Mouse (Mus musculus) liver, embryonic 14.5 days (tissue): Measurements from ENCODE around the gene Golga1. TPM values are rescaled to one million over a fixed set of nuclear protein-coding genes. Genes with fewer than 3 reads are reported as not detected.
"Not testable (repeated sequence)": the region's sequence is repeated elsewhere in the genome, so short reads cannot be mapped to it uniquely, and the experiment has no call there.

Experiments
- ATAC-seq: fragments of 200-750 bp; cut with Nextera tagmentation; 2 replicates; pipeline ENCODE4 v1.8.0; 2017; ENCODE audit warnings: moderate number of reproducible peaks, mild to moderate bottlenecking, moderate library complexity; ENCODE audit not compliant: insufficient read depth
- DNase-seq, 3 experiments: peaks; one replicate each; pipeline ENCODE4 v3.0.0-alpha.2; 2012 to 2013; ENCODE audit warnings: low read depth in 3 of 3, low spot score in 3 of 3
- H3K27ac ChIP-seq: fragments of 300-500 bp; sonication (generic); 2 replicates; pipeline ENCODE4 v1.5.1; 2014; ENCODE audit warnings: moderate library complexity, mild to moderate bottlenecking, control low read depth, inconsistent platforms
- H3K27me3 ChIP-seq: fragments of 300-500 bp; sonication (generic); 2 replicates; pipeline ENCODE4 v1.6.1; 2014; ENCODE audit warnings: mild to moderate bottlenecking, low read length, moderate library complexity; ENCODE audit not compliant: control insufficient read depth, insufficient read depth
- H3K36me3 ChIP-seq: fragments of 300-500 bp; sonication (generic); replicated peaks from 2 replicates; pipeline ENCODE4 v1.6.1; 2014; ENCODE audit warnings: low read depth; ENCODE audit not compliant: control insufficient read depth, insufficient read depth
- H3K4me1 ChIP-seq, 2 experiments: fragments of 200-500 bp in 1 of 2; fragments of 300-500 bp in 1 of 2; sonication (generic) in 1 of 2; replicated peaks; 2 replicates each; pipeline ENCODE4 v1.6.1; 2012 to 2014; ENCODE audit warnings: antibody characterized with exemption in 1 of 2, inconsistent platforms in 1 of 2, low read length in 1 of 2; ENCODE audit not compliant: control insufficient read depth in 2 of 2, insufficient read depth in 2 of 2
- H3K4me2 ChIP-seq: fragments of 300-500 bp; sonication (generic); 2 replicates; pipeline ENCODE4 v1.6.1; 2014; ENCODE audit warnings: low read depth, mild to moderate bottlenecking, control low read depth, moderate library complexity
- H3K4me3 ChIP-seq, 2 experiments: fragments of 200-500 bp in 1 of 2; fragments of 300-500 bp in 1 of 2; sonication (generic) in 1 of 2; 2 replicates each; pipeline ENCODE4 v1.5.1; 2012 to 2014; ENCODE audit warnings: low read depth in 2 of 2, low read length in 2 of 2, mild to moderate bottlenecking in 2 of 2, control low read depth in 1 of 2, inconsistent platforms in 1 of 2, moderate library complexity in 1 of 2; ENCODE audit not compliant: insufficient read depth in 1 of 2
- H3K9ac ChIP-seq: fragments of 300-500 bp; sonication (generic); replicated peaks from 2 replicates; pipeline ENCODE4 v1.6.1; 2014; ENCODE audit warnings: mild to moderate bottlenecking, control low read depth, moderate library complexity
- H3K9me3 ChIP-seq: fragments of 300-500 bp; sonication (generic); 2 replicates; pipeline ENCODE4 v1.6.1; 2016; ENCODE audit warnings: low read length, mixed read lengths; ENCODE audit not compliant: control insufficient read depth
- CTCF ChIP-seq: IDR thresholded peaks from 2 replicates; pipeline ENCODE4 v1.5.1; 2016; ENCODE audit warnings: antibody characterized with exemption, low read depth, control low read depth
- EP300 ChIP-seq: IDR thresholded peaks from 2 replicates; pipeline ENCODE4 v1.6.1; 2016; ENCODE audit warnings: antibody characterized with exemption, low read depth
- WGBS: fragments of 180-500 bp; shearing (Covaris S2); extraction: QIAGEN DNeasy Blood & Tissue Kit; methylation state at CpG from one replicate; pipeline ENCODE4 v1.1.7; 2014; ENCODE audit not compliant: insufficient replicate concordance; 5-methylcytosine and 5-hydroxymethylcytosine counted together
- polyA plus RNA-seq, 2 experiments: library from polyadenylated mRNA; depleted of rRNA in 1 of 2; stranded (reverse) in 1 of 2; unstranded in 1 of 2; fragments of >200 nt; fragmentation: Nextera tagmentation in 1 of 2; extraction: Ambion mirVana in 1 of 2; gene quantifications; 2 replicates each; pipeline versions ENCODE4 v1.2.1 to v1.2.3; 2012 to 2014

The Golga1 gene
- polyA plus RNA-seq, 2 experiments: 9.0 to 9.1 TPM

DNA sequence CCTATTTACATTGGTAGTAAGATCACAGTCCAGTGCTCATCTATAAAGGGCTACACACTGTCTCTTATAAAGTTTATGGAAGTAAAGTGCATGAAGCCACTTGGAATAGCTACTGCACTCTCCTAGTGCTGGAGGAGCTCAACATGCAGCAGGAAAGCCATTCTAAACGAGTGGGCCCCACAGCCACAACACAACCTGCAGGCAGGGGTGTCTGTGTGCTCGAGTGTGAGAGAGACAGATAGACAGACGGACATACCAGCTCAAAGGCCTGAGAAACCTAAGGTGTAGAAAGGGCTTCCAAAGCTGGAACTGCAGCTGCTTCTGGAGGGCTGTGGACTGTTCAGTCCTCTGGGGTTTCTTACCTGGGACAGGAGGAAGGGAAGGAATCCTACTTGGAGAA, 48.8 kb downstream of the Golga1 start:
- Histone ChIP-seq H3K4me1 (0 out of 4 replicates have a peak, but pooled peaks cover 0 to 4% of the 10 kb centered on the region in 2 experiments), H3K4me3 (no peak overlapping the region), H3K27me3 (no peaks in the 10 kb centered on the region), H3K4me2 (no peak overlapping the region), H3K27ac (no peak overlapping the region), H3K9me3 (no peaks in the 10 kb centered on the region), H3K9ac (no peak overlapping the region), H3K36me3 (peaks cover 51% of the 10 kb centered on the region)
- DNase-seq: no peak
- no peak for ATAC-seq
- TF ChIP-seq CTCF (no peak), EP300 (no peak)
- WGBS: 64% methylated on average over 3 of the region's 3 CpGs

DNA sequence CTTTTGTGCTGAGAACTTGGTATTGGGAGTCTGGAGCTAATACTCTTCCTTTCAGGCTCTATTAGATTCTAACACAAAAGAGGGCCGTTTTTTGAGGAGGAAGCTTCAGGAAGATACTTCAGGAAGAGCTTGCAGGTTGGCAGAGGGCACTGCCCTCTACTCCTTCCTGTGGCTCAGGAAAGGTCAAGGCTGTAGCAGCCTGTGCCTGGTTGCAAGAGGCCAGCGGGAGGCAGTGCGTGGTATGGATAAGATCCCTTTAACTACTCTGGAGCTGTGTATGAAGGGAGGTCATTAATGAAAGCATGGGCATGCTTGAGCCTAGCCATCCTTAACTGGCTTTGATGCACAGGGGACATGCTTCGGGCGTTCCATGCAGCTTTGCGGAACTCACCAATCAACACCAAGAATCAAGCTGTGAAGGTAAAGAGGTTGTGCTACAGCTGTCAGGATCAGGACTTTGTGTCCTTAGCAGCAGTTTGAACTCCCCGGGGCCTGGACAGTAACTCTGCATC, 52.5 kb downstream of the Golga1 start:
- H3K27me3 ChIP-seq: no peaks in the 10 kb centered on the region
- H3K9me3 ChIP-seq: no peaks in the 10 kb centered on the region
- no peak overlapping the region for H3K9ac ChIP-seq
- H3K36me3 ChIP-seq: peaks cover 33% of the 10 kb centered on the region
- DNase-seq (no peak), ATAC-seq (no peak)
- H3K4me3 ChIP-seq: no peak overlapping the region
- H3K4me1 ChIP-seq: peaks cover 9 to 18% of the 10 kb centered on the region in 2 experiments
- no peak for TF ChIP-seq CTCF
- TF ChIP-seq EP300: no peak
- 76% methylated on average over 7 of the region's 7 CpGs for WGBS
- no peak overlapping the region for H3K27ac ChIP-seq
- no peak overlapping the region for H3K4me2 ChIP-seq

DNA sequence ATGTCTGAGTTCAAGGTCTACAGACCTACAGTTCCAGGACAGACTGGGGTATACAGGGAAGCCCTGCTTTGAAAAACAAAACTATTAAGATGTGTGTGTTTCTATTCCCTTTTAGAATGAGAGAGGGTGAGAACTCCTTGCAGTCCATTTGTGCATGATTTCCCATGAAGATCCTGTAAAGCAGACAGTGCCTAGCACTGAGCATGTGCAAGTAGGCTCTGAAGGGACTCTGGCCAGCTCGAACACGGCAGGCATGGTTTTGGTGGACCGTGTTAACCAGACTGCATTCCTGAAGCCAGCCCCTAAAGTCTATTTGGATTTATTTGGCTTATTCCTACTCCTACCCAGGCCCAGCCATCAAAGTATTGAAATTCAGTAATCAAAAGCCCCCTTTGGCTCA, 53.4 kb downstream of the Golga1 start:
- H3K36me3 ChIP-seq: peaks cover 33% of the 10 kb centered on the region
- TF ChIP-seq CTCF: no peak
- TF ChIP-seq EP300: no peak
- no peak overlapping the region for H3K9ac ChIP-seq
- H3K27me3 ChIP-seq: no peaks in the 10 kb centered on the region
- no peak overlapping the region for H3K4me3 ChIP-seq
- ATAC-seq: no peak
- H3K9me3 ChIP-seq: no peaks in the 10 kb centered on the region
- peaks cover 12 to 21% of the 10 kb centered on the region in 2 experiments for H3K4me1 ChIP-seq
- H3K4me2 ChIP-seq: no peak overlapping the region
- WGBS: 70% methylated on average over 3 of the region's 3 CpGs
- no peak overlapping the region for H3K27ac ChIP-seq
- no peak for DNase-seq

DNA sequence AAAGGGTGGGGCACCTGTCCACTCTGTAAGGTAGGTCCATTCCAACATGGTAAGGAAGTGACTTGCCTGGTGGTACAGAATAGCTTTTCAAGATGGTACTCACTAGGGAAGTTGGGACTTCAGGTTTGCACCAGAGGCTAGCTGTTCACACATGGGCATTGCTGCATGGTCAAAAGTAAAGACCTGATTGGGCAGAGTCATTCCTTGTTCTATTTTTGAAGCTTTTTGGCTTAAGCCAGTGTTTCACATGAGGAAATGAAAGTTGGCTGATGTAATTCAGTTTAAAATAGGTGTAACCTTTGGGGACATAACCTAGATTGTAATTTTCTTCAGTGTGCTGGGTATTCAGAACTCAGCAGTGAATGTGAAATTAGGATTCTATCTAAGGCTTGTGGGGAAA, 54.1 kb downstream of the Golga1 start:
- TF ChIP-seq EP300 (no peak), CTCF (no peak)
- Histone ChIP-seq H3K27ac (no peak overlapping the region), H3K9me3 (no peaks in the 10 kb centered on the region), H3K9ac (no peak overlapping the region), H3K27me3 (no peaks in the 10 kb centered on the region), H3K36me3 (peaks cover 33% of the 10 kb centered on the region), H3K4me3 (no peak overlapping the region), H3K4me2 (no peak overlapping the region), H3K4me1 (peaks cover 16 to 25% of the 10 kb centered on the region in 2 experiments)
- ATAC-seq: no peak
- no peak for DNase-seq

DNA sequence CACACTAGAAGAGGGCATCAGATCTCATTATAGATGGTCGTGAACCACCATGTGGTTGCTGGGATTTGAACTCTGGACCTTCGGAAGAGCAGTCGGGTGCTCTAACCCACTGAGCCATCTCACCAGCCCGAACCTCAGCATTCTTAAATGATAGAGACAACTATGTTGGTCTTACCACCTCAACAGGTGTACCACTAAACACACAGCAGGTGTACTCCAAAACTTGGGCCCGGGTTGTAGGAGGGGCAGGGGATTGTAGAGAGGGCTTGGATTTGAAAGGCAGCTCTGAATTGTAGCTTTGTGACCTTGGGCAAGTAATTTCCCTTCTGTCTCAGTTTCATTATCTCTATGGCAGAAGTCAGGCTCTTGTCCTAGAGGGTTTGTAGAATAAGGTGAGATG, 55.2 kb downstream of the Golga1 start:
- H3K27ac ChIP-seq, ATAC-seq, H3K9me3 ChIP-seq, H3K4me3 ChIP-seq, H3K9ac ChIP-seq, H3K27me3 ChIP-seq, H3K4me2 ChIP-seq, DNase-seq: not testable (repeated sequence)
- peaks cover 22 to 32% of the 10 kb centered on the region in 2 experiments for H3K4me1 ChIP-seq
- peaks cover 25% of the 10 kb centered on the region for H3K36me3 ChIP-seq
- WGBS: 82% methylated on average over 4 of the region's 5 CpGs
